Mouse (Mus musculus) G1E (cell line): ENCODE measurements around the gene Ccdc40.

Source experiments
- CTCF ChIP-seq: IDR thresholded peaks from 2 replicates; pipeline ENCODE4 v1.5.1; 2012; ENCODE audit warnings: low read depth, low read length, inconsistent platforms, mixed read lengths
- GATA1 ChIP-seq: IDR thresholded peaks from 2 replicates; pipeline ENCODE4 v1.6.1; 2012; ENCODE audit warnings: borderline replicate concordance, low read length, inconsistent platforms, mixed read lengths
- GATA2 ChIP-seq: IDR thresholded peaks from 2 replicates; pipeline ENCODE4 v1.6.1; 2012; ENCODE audit warnings: low read depth, low read length, inconsistent platforms, borderline replicate concordance
- POLR2AphosphoS5 ChIP-seq: IDR thresholded peaks from 2 replicates; pipeline ENCODE4 v1.6.1; 2012; ENCODE audit warnings: low read depth, low read length, inconsistent platforms; ENCODE audit not compliant: insufficient replicate concordance
- TAL1 ChIP-seq: conservative IDR thresholded peaks from 2 replicates; pipeline ENCODE4 v1.6.1; 2012; ENCODE audit warnings: low read depth, low read length, inconsistent platforms, mixed read lengths

DNA sequence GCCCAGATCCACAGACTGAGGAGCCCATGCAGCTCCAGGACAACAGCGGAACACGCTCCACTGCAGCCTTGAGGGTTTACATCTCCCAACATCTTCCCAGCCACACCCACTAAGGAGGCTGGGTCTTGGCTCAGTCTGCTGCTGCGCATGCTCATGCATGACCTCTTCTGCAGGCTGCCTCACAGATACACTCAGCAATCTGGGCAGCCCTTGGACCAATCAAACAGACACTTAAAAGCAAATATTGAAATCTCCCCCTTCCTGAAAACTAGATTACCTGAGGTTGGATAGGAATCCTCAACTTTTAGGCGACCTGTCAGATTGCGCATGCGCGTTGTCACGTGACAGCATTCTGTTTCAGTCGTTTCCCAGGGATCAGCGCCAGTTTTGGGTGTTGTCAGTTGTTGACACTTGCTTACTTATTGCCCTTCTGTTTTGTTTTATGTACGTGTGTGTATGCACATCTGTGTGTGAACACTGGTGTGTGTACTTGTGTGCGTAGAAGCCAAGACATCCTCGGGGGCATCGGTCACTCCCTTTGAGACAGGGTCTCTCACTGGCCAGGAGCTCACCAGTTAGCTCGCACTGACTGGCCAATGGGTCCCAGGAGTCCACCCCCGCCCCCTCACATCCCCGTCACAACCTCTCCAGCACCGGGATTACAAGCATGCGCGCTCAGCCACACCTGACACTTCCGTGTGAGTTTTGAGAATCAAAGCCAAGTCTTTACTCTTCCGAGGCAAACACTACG lies 30.4 kb downstream of the Ccdc40 start:
- no peak for TF ChIP-seq CTCF
- TF ChIP-seq GATA2, result no peak
- TF ChIP-seq GATA1, result no peak
- no peak for TF ChIP-seq TAL1
- TF ChIP-seq POLR2AphosphoS5, result no peak
